Mouse (Mus musculus): ENCODE measurements around the gene Wnt10b. TPM values are rescaled to one million over a fixed set of nuclear protein-coding genes. Genes with fewer than 3 reads are reported as not detected.
"Not testable (repeated sequence)": the region's sequence is repeated elsewhere in the genome, so short reads cannot be mapped to it uniquely, and the experiment has no call there.

The Wnt10b gene
- polyA plus RNA-seq, 1 experiment from 2014 or later = 4.9 TPM

- Histone ChIP-seq H3K4me1 (peaks cover 20% of the 10 kb centered on the region), H3K4me2 (no peak overlapping the region), H3K27ac (no peak overlapping the region), H3K4me3 (no peak overlapping the region), H3K27me3 (peaks cover 62% of the 10 kb centered on the region), H3K9ac (no peak overlapping the region), H3K9me3 (no peaks in the 10 kb centered on the region), H3K36me3 (no peaks in the 10 kb centered on the region)
- 22% methylated on average over 5 of the region's 5 CpGs for WGBS
- no peak for ATAC-seq (ENCODE audit: insufficient number of reproducible peaks, insufficient read depth, low FRiP score, low TSS enrichment, low read depth)
Measured at GRCm38 (mm10) chr15:98768259-98768658, 9.7 kb downstream of the Wnt10b start.

GRCm38 (mm10) chr15:98765929-98766328, 12.0 kb downstream of the Wnt10b start:
- 65% methylated on average over 4 of the region's 4 CpGs for WGBS
- Histone ChIP-seq H3K4me3 (no peak overlapping the region), H3K4me1 (peaks cover 20% of the 10 kb centered on the region), H3K4me2 (no peak overlapping the region), H3K27me3 (peaks cover 39% of the 10 kb centered on the region), H3K9me3 (no peaks in the 10 kb centered on the region), H3K27ac (no peak overlapping the region), H3K36me3 (no peaks in the 10 kb centered on the region), H3K9ac (no peak overlapping the region)
- no peak for ATAC-seq (ENCODE audit: insufficient number of reproducible peaks, insufficient read depth, low FRiP score, low TSS enrichment, low read depth)

- peak within 1 kb of the TSS; percentile 92 for H3K9ac ChIP-seq
- H3K4me1 ChIP-seq = peaks cover 20% of the 10 kb centered on the region
- H3K36me3 ChIP-seq = peaks cover 19% of the 10 kb centered on the region
- H3K27ac ChIP-seq = peak within 1 kb of the TSS; percentile 83
- peak; percentile 87 for ATAC-seq (ENCODE audit: insufficient number of reproducible peaks, insufficient read depth, low FRiP score, low TSS enrichment, low read depth)
- H3K9me3 ChIP-seq = no peaks in the 10 kb centered on the region
- H3K4me2 ChIP-seq = peak within 1 kb of the TSS; percentile 85
- WGBS = under 1% methylated on average over 76 of the region's 76 CpGs
- peak within 1 kb of the TSS; percentile 97 for H3K4me3 ChIP-seq
- H3K27me3 ChIP-seq = peaks cover 17% of the 10 kb centered on the region; the same call in 1 of the 2 replicates
Measured at GRCm38 (mm10) chr15:98762670-98763529, 15.1 kb downstream of the Wnt10b start, which contains the start of gene Arf3. Gene Arf3 (minus strand): TSS chr15:98763214.

- Histone ChIP-seq H3K27ac (peak overlapping the region; percentile 83), H3K4me2 (peak overlapping the region; percentile 85), H3K9ac (peak overlapping the region; percentile 92), H3K4me3 (peak overlapping the region; percentile 97), H3K27me3 (peaks cover 17% of the 10 kb centered on the region; the same call in 1 of the 2 replicates), H3K4me1 (peaks cover 20% of the 10 kb centered on the region), H3K9me3 (no peaks in the 10 kb centered on the region), H3K36me3 (peaks cover 23% of the 10 kb centered on the region)
- WGBS = under 1% methylated on average over 24 of the region's 24 CpGs
- peak; percentile 76 for ATAC-seq (ENCODE audit: insufficient number of reproducible peaks, insufficient read depth, low FRiP score, low TSS enrichment, low read depth)
Measured at GRCm38 (mm10) chr15:98762201-98762621, 15.7 kb downstream of the Wnt10b start.

GRCm38 (mm10) chr15:98754125-98754524, 23.8 kb downstream of the Wnt10b start:
- peaks cover 37% of the 10 kb centered on the region for H3K36me3 ChIP-seq
- no peak overlapping the region for H3K4me3 ChIP-seq
- no peak for ATAC-seq (ENCODE audit: insufficient number of reproducible peaks, insufficient read depth, low FRiP score, low TSS enrichment, low read depth)
- H3K9ac ChIP-seq = no peak overlapping the region
- 87% methylated on average over 2 of the region's 2 CpGs for WGBS
- H3K4me1 ChIP-seq = no peaks in the 10 kb centered on the region
- H3K9me3 ChIP-seq = no peaks in the 10 kb centered on the region
- H3K27ac ChIP-seq = no peak overlapping the region
- H3K27me3 ChIP-seq = no peaks in the 10 kb centered on the region
- H3K4me2 ChIP-seq = no peak overlapping the region

GRCm38 (mm10) chr15:98753021-98753423, 24.9 kb downstream of the Wnt10b start:
- no peaks in the 10 kb centered on the region for H3K27me3 ChIP-seq
- 77% methylated on average over 8 of the region's 8 CpGs for WGBS
- H3K36me3 ChIP-seq = peaks cover 28% of the 10 kb centered on the region

GRCm38 (mm10) chr15:98749093-98749492, 28.9 kb downstream of the Wnt10b start:
- Histone ChIP-seq H3K9ac (no peak overlapping the region), H3K27me3 (no peaks in the 10 kb centered on the region), H3K27ac (no peak overlapping the region), H3K4me3 (no peak overlapping the region), H3K4me2 (no peak overlapping the region), H3K4me1 (0 out of 2 replicates have a peak, but pooled peaks cover 3% of the 10 kb centered on the region), H3K36me3 (peaks cover 17% of the 10 kb centered on the region; the same call in 1 of the 2 replicates), H3K9me3 (no peaks in the 10 kb centered on the region)
- ATAC-seq (ENCODE audit: insufficient number of reproducible peaks, insufficient read depth, low FRiP score, low TSS enrichment, low read depth) = no peak
- WGBS = 97% methylated on average over 2 of the region's 2 CpGs

More at GRCm38 (mm10) chr15:98753021-98753423, 24.9 kb downstream of the Wnt10b start:
- H3K9me3 ChIP-seq = no peaks in the 10 kb centered on the region
- H3K4me1 ChIP-seq = no peaks in the 10 kb centered on the region
- no peak for ATAC-seq (ENCODE audit: insufficient number of reproducible peaks, insufficient read depth, low FRiP score, low TSS enrichment, low read depth)
- no peak overlapping the region for H3K27ac ChIP-seq
- H3K4me2 ChIP-seq = no peak overlapping the region
- no peak overlapping the region for H3K4me3 ChIP-seq
- no peak overlapping the region for H3K9ac ChIP-seq

GRCm38 (mm10) chr15:98747296-98747695, 30.7 kb downstream of the Wnt10b start:
- H3K4me3 ChIP-seq = no peak overlapping the region
- H3K4me1 ChIP-seq = 0 out of 2 replicates have a peak, but pooled peaks cover 3% of the 10 kb centered on the region
- peaks cover 12% of the 10 kb centered on the region for H3K36me3 ChIP-seq
- no peak for ATAC-seq (ENCODE audit: insufficient number of reproducible peaks, insufficient read depth, low FRiP score, low TSS enrichment, low read depth)
- H3K27ac ChIP-seq = no peak overlapping the region
- no peak overlapping the region for H3K9ac ChIP-seq
- H3K4me2 ChIP-seq = no peak overlapping the region
- 86% methylated on average over 6 of the region's 6 CpGs for WGBS
- no peaks in the 10 kb centered on the region for H3K27me3 ChIP-seq
- no peaks in the 10 kb centered on the region for H3K9me3 ChIP-seq

- no peak for ATAC-seq (ENCODE audit: insufficient number of reproducible peaks, insufficient read depth, low FRiP score, low TSS enrichment, low read depth)
- peaks cover 19% of the 10 kb centered on the region for H3K36me3 ChIP-seq
Measured at GRCm38 (mm10) chr15:98746344-98746965, 31.5 kb downstream of the Wnt10b start.

GRCm38 (mm10) chr15:98743863-98744262, 34.1 kb downstream of the Wnt10b start:
- H3K4me3 ChIP-seq; H3K27me3 ChIP-seq; H3K4me1 ChIP-seq; H3K9me3 ChIP-seq; H3K9ac ChIP-seq; ATAC-seq (ENCODE audit: insufficient number of reproducible peaks, insufficient read depth, low FRiP score, low TSS enrichment, low read depth); H3K4me2 ChIP-seq; H3K27ac ChIP-seq: not testable (repeated sequence)
- H3K36me3 ChIP-seq = peaks cover 42% of the 10 kb centered on the region
- WGBS = 90% methylated on average over 3 of the region's 3 CpGs

More at GRCm38 (mm10) chr15:98746344-98746965, 31.5 kb downstream of the Wnt10b start:
- H3K4me1 ChIP-seq = 0 out of 2 replicates have a peak, but pooled peaks cover 3% of the 10 kb centered on the region
- H3K9ac ChIP-seq = no peak overlapping the region
- no peaks in the 10 kb centered on the region for H3K9me3 ChIP-seq
- H3K27ac ChIP-seq = no peak overlapping the region
- no peak overlapping the region for H3K4me2 ChIP-seq
- no peaks in the 10 kb centered on the region for H3K27me3 ChIP-seq
- H3K4me3 ChIP-seq = no peak overlapping the region
- 84% methylated on average over 10 of the region's 10 CpGs for WGBS

GRCm38 (mm10) chr15:98742766-98743428, 35.1 kb downstream of the Wnt10b start:
- 0 out of 2 replicates have a peak, but pooled peaks cover 3% of the 10 kb centered on the region for H3K4me1 ChIP-seq
- ATAC-seq (ENCODE audit: insufficient number of reproducible peaks, insufficient read depth, low FRiP score, low TSS enrichment, low read depth) = no peak
- H3K4me3 ChIP-seq = no peak overlapping the region
- no peak overlapping the region for H3K27ac ChIP-seq
- peaks cover 50% of the 10 kb centered on the region for H3K36me3 ChIP-seq
- H3K27me3 ChIP-seq = no peaks in the 10 kb centered on the region
- 82% methylated on average over 8 of the region's 8 CpGs for WGBS
- H3K9me3 ChIP-seq = no peaks in the 10 kb centered on the region
- no peak overlapping the region for H3K9ac ChIP-seq
- H3K4me2 ChIP-seq = no peak overlapping the region
